Mouse (Mus musculus) embryonic facial prominence, embryonic 15.5 days (tissue): Measurements from ENCODE around the gene Top1. TPM values are rescaled to one million over a fixed set of nuclear protein-coding genes. Genes with fewer than 3 reads are reported as not detected.
A peak's percentile ranks its signal among the peaks of the same experiment; 100 is the strongest.

Source experiments
- ATAC-seq: fragments of 200-750 bp; cut with Nextera tagmentation; 2 replicates; pipeline ENCODE4 v1.8.0; 2017; ENCODE audit warnings: low read depth, moderate TSS enrichment; ENCODE audit not compliant: insufficient number of reproducible peaks, low FRiP score, low TSS enrichment
- H3K27ac ChIP-seq: fragments of 300-500 bp; sonication (generic); replicated peaks from 2 replicates; pipeline ENCODE4 v1.5.1; 2015; ENCODE audit warnings: mild to moderate bottlenecking, inconsistent platforms
- H3K27me3 ChIP-seq: fragments of 300-500 bp; sonication (generic); 2 replicates; pipeline ENCODE4 v1.6.1; 2015; ENCODE audit warnings: inconsistent platforms
- H3K36me3 ChIP-seq: fragments of 300-500 bp; sonication (generic); 2 replicates; pipeline ENCODE4 v1.6.1; 2015; ENCODE audit warnings: mild to moderate bottlenecking, inconsistent platforms
- H3K4me1 ChIP-seq: fragments of 300-500 bp; sonication (generic); 2 replicates; pipeline ENCODE4 v1.6.1; 2015; ENCODE audit warnings: inconsistent platforms
- H3K4me2 ChIP-seq: fragments of 300-500 bp; sonication (generic); replicated peaks from 2 replicates; pipeline ENCODE4 v1.6.1; 2015; ENCODE audit warnings: mild to moderate bottlenecking, inconsistent platforms
- H3K4me3 ChIP-seq: fragments of 300-500 bp; sonication (generic); replicated peaks from 2 replicates; pipeline ENCODE4 v1.5.1; 2015; ENCODE audit warnings: mild to moderate bottlenecking, inconsistent platforms
- H3K9ac ChIP-seq: fragments of 300-500 bp; sonication (generic); 2 replicates; pipeline ENCODE4 v1.6.1; 2015; ENCODE audit warnings: inconsistent platforms
- H3K9me3 ChIP-seq: fragments of 300-500 bp; sonication (generic); replicated peaks from 2 replicates; pipeline ENCODE4 v1.6.1; 2016; ENCODE audit warnings: inconsistent platforms
- WGBS: fragments of 180-500 bp; shearing (Covaris S2); methylation state at CpG from one replicate; pipeline ENCODE4 v1.1.7; 2015; 5-methylcytosine and 5-hydroxymethylcytosine counted together
- polyA plus RNA-seq: library from polyadenylated mRNA; unstranded; fragments of >200 nt; fragmentation: Nextera tagmentation; extraction: Ambion mirVana; gene quantifications from 2 replicates; pipeline ENCODE4 v1.2.1, GENCODE M21; 2015

Gene Top1
- polyA plus RNA-seq, 1 experiment from 2014 or later = 69.8 TPM

DNA sequence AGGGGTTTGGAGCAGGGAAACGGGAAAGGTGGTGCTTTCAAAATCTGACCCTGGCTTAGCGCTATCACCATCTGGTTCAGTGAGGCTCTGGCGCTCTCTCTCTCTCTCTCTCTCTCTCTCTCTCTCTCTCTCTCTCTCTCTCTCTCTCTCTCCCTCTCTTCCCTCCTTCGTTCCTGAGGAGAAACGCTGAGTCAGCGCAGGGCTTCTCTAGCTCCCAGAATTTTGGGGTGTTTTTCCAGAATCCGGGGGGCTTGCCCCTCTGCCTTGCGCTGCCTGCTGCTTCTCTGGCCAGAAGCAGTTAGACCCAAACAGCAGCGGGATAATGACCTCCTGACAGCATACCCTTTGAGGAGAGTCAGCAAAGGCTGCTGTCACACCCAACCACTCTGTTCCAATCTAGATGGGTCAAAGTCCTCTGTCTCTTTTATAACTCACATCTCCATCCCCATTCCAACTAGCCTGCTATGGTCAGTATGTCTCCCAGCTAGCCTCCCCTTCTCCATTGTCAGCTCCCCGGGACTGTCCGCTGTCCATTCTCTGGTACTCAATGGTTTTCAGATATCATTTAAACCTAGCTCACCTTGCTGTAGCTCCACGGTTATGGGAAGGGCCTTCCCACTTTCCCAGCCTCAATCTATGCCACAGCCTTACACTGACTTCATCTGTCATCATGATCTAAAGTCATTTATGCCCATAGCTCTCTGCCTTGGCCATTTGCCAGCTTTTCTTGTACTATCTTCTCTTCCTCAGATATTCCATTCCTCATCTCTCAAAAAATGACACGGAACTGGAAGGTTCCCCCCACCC lies 5.6 kb upstream of the Top1 start:
- Histone ChIP-seq H3K4me2 (no peak overlapping the region), H3K4me3 (no peak overlapping the region), H3K27me3 (no peaks in the 10 kb centered on the region), H3K9me3 (no peaks in the 10 kb centered on the region), H3K36me3 (no peaks in the 10 kb centered on the region), H3K27ac (no peak overlapping the region), H3K9ac (no peak overlapping the region), H3K4me1 (no peaks in the 10 kb centered on the region)
- ATAC-seq = no peak
- 81% methylated on average over 13 of the region's 13 CpGs for WGBS

DNA sequence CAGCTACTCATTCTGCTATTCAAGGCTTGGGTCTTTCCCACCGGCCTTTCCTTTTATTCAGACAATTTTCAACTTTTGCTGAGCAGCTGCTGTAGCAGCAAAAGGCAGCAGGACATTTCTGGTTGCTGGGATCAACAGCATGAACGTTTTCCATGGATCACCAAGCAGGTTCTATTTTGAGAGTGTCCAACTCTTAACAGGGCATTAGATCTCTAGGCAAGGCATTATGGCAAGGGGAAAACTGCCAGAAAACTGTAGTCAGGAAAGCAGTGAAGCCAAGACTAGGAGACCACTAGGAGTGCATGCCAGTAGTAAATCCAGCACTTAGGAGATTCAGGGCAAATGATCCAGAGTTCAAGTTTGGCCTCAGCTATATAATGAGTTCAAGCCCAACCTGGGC lies 4.5 kb upstream of the Top1 start:
- ATAC-seq = no peak
- H3K4me3 ChIP-seq = no peak overlapping the region
- no peak overlapping the region for H3K4me2 ChIP-seq
- no peaks in the 10 kb centered on the region for H3K36me3 ChIP-seq
- H3K9me3 ChIP-seq = no peaks in the 10 kb centered on the region
- no peak overlapping the region for H3K27ac ChIP-seq
- no peaks in the 10 kb centered on the region for H3K27me3 ChIP-seq
- WGBS = 78% methylated on average over 2 of the region's 2 CpGs
- no peaks in the 10 kb centered on the region for H3K4me1 ChIP-seq
- H3K9ac ChIP-seq = no peak overlapping the region

DNA sequence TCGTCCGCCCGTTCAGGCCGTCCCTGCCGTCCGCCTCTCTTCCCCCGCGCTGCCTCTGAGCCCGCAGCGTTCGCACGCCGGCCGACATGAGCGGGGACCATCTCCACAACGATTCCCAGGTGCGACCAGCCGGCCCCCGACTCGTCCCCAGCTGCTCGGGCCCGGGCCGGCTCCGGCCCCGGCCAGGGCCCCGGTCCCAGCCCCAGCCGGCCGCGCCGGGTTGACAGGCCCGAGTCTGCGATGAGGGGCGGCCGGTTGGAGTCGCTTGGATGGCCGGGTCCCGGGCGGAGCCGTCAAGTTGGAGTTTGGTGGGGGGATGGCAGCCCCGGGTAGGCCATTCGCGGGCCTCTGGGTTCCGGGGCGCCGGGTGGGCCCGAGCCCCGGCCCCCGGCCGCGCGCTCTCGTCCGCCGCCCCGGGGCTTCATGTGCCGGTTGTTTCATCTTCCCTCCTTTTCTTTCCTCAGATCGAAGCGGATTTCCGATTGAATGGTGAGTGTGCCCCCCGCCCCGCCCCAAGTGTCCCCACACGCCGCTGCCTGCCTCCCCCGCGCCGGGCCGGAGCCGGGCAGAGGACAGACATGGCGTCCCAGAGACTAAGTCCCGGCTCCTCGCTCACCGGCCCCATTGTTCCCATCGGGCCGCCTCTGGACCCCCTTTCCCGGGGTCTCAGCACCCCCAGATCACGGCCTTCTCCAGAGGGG lies 606 bp downstream of the Top1 start:
- H3K4me3 ChIP-seq = peak overlapping the region; percentile 98
- no peaks in the 10 kb centered on the region for H3K36me3 ChIP-seq
- under 1% methylated on average over 76 of the region's 76 CpGs for WGBS
- H3K9me3 ChIP-seq = no peaks in the 10 kb centered on the region
- ATAC-seq = peak; percentile 45
- peak overlapping the region; percentile 100 for H3K9ac ChIP-seq
- peak overlapping the region; percentile 53 for H3K4me2 ChIP-seq
- no peaks in the 10 kb centered on the region for H3K27me3 ChIP-seq
- H3K4me1 ChIP-seq = peaks cover 20% of the 10 kb centered on the region
- H3K27ac ChIP-seq = peak overlapping the region; percentile 98

DNA sequence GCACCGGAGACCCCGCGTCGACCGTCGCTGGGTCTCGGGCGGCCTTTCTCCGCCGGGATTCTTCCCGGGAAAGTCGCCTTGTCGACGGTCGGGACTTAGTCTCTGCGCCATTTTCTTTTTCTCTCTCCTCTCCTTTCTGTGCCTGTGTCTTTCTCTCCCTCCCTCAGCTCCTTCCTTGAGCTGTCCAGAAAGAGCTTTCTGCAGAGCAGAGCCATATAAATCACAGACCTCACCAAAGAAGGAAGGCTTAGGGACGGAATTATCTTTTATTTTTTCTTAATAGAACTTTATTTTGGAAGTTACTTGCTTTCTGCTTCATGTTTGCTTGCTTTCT lies 1.1 kb downstream of the Top1 start:
- peaks cover 20% of the 10 kb centered on the region for H3K4me1 ChIP-seq
- WGBS = 0% methylated on average over 17 of the region's 17 CpGs
- H3K9me3 ChIP-seq = no peaks in the 10 kb centered on the region
- peak overlapping the region; percentile 53 for H3K4me2 ChIP-seq
- H3K9ac ChIP-seq = peak overlapping the region; percentile 100
- peak overlapping the region; percentile 98 for H3K27ac ChIP-seq
- H3K27me3 ChIP-seq = no peaks in the 10 kb centered on the region
- H3K4me3 ChIP-seq = peak overlapping the region; percentile 98
- H3K36me3 ChIP-seq = no peaks in the 10 kb centered on the region
- no peak for ATAC-seq

DNA sequence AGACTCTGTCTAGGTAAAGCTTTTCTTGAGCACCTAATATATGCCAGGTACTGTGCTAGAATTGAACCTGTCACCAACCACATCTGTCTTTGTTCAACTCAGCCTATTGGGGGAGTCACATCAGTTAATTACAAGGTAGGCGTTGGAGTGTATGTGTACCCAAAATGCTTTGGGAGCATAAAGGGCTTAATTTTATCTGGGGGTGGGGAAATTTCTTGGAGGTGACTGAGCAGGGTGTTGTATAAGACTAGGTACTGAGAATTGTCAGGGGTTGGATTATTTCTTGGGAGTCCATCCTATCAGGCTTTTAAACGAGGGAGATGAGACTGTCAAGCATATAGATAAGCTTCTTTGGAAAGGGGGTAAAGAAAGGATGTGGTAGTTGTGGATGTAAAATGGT lies 2.4 kb downstream of the Top1 start:
- Histone ChIP-seq H3K27me3 (no peaks in the 10 kb centered on the region), H3K27ac (0 out of 2 replicates have a peak overlapping the region, but pooled peaks have one; percentile 13), H3K4me1 (peaks cover 20% of the 10 kb centered on the region), H3K9ac (no peak overlapping the region), H3K9me3 (no peaks in the 10 kb centered on the region), H3K4me3 (peak overlapping the region; percentile 98), H3K4me2 (peak overlapping the region; percentile 53), H3K36me3 (peaks cover 2% of the 10 kb centered on the region; the same call in 1 of the 2 replicates)
- ATAC-seq = no peak
- 31% methylated on average over 2 of the region's 2 CpGs for WGBS

DNA sequence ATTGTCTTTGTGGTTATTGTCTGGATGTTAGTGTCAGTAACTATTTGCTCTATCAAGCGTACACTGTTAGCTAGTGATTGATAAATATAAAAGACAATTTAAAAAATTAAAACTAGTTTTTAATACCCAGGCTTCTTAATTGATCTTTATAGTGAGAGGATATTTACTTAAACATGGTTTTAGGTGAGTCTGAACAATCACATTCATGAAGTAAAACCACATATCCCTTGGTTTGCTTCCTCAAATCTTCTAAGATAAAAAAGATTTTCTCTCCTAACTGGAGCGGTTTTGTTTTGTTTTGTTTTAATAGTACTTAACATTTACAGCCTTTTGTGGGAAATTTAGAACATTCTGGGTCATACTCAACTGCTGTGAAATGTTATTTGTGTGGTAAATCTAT lies 3.4 kb downstream of the Top1 start:
- 79% methylated on average over 2 of the region's 2 CpGs for WGBS
- H3K27ac ChIP-seq = no peak overlapping the region
- H3K9me3 ChIP-seq = no peaks in the 10 kb centered on the region
- no peaks in the 10 kb centered on the region for H3K27me3 ChIP-seq
- H3K4me3 ChIP-seq = peak overlapping the region; percentile 16; the same call in 1 of the 2 replicates
- peaks cover 20% of the 10 kb centered on the region for H3K4me1 ChIP-seq
- no peak overlapping the region for H3K9ac ChIP-seq
- peak overlapping the region; percentile 53 for H3K4me2 ChIP-seq
- no peak for ATAC-seq
- H3K36me3 ChIP-seq = peaks cover 5% of the 10 kb centered on the region; the same call in 1 of the 2 replicates

DNA sequence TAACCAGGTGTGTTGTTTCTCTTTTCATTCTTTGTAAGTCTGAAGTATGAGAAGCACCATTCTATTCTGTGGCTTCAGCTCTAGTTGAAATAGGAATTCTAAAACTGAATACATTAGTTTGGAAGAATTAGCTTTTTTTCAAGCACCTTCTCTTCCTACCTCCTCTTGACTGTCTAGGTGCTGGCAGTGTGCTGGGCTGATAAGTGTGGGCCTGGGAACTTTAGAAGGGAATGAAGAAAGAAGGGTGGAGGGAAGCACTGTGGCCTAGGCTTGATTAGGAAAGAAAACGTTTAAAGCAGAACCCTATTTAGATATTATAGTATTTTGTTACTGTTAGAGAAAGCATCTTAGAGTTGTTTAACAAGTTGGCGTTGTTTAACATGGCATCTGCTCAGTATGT lies 5.5 kb downstream of the Top1 start:
- Histone ChIP-seq H3K27me3 (no peaks in the 10 kb centered on the region), H3K36me3 (peaks cover 15% of the 10 kb centered on the region; the same call in 1 of the 2 replicates), H3K4me3 (no peak overlapping the region), H3K9ac (no peak overlapping the region), H3K27ac (no peak overlapping the region), H3K4me2 (no peak overlapping the region), H3K4me1 (peaks cover 20% of the 10 kb centered on the region), H3K9me3 (no peaks in the 10 kb centered on the region)
- WGBS = 53% methylated on average over 2 of the region's 2 CpGs
- ATAC-seq = no peak

DNA sequence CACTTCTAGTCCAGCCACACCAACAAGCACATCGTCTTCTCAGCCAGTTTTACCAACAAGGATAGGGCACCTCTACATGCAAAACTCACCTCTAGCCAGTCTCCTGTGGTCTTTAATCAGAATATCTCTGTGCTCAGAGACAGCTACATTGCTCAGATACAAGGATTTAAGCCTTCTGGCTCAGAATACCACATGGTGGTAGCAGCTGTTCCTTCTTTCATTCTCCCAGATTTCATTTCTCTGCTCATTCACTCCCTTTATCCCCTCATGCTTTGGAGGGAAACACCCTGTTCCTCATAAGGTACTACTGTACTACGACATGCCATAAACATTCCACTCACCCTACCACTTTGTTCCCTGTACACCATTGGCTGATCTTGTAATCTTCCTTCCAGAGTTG lies 7.5 kb downstream of the Top1 start:
- H3K4me2 ChIP-seq = no peak overlapping the region
- H3K27ac ChIP-seq = no peak overlapping the region
- no peaks in the 10 kb centered on the region for H3K27me3 ChIP-seq
- peaks cover 12% of the 10 kb centered on the region for H3K4me1 ChIP-seq
- 72% methylated on average over 2 of the region's 2 CpGs for WGBS
- H3K9ac ChIP-seq = no peak overlapping the region
- no peak for ATAC-seq
- H3K9me3 ChIP-seq = no peaks in the 10 kb centered on the region
- peaks cover 15% of the 10 kb centered on the region; the same call in 1 of the 2 replicates for H3K36me3 ChIP-seq
- no peak overlapping the region for H3K4me3 ChIP-seq

DNA sequence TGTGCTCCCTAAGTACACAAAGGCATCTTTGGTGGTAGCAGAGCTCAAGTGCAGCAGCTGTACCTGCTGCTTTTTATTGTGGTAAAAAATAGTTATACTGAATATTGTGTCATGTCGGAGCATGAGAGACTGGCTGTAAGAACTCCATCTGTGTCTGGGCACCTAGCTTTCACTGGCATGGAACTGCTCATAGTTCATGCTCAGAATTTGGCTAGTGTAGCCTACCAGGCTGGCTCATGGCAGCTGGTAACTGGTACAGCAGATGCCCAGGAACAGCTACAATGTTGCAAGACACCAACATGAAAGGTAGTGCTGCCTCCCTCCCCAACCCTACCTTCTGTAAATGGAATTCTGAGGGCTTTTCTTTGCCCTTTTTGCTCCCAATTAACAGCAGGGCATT lies 9.9 kb downstream of the Top1 start:
- Histone ChIP-seq H3K27ac (no peak overlapping the region), H3K4me1 (0 out of 2 replicates have a peak, but pooled peaks cover 2% of the 10 kb centered on the region), H3K9me3 (no peaks in the 10 kb centered on the region), H3K4me2 (no peak overlapping the region), H3K36me3 (peaks cover 18% of the 10 kb centered on the region), H3K9ac (no peak overlapping the region), H3K27me3 (no peaks in the 10 kb centered on the region), H3K4me3 (no peak overlapping the region)
- 83% methylated on average over 1 of the region's 1 CpGs for WGBS
- ATAC-seq = no peak

DNA sequence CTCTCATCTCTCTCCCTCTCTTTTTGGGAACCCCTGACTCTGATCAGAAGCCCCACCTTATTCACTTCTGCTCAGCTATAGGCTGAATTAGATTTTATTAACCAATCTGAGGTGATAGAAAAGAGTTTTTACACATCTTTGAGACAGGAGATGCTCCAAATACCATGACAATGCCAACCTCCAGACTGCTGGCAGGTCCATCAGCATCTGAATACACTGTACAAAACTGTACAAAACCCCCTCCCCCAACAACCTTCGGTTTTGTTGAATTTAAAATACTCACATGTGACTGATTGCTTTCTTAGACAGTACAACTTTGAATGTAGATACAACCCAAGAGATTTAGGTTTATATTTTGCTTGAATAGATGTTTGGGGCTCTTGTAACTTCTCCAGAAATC lies 10.5 kb downstream of the Top1 start:
- 93% methylated on average over 1 of the region's 1 CpGs for WGBS
- no peak overlapping the region for H3K9ac ChIP-seq
- H3K36me3 ChIP-seq = peaks cover 20% of the 10 kb centered on the region

DNA sequence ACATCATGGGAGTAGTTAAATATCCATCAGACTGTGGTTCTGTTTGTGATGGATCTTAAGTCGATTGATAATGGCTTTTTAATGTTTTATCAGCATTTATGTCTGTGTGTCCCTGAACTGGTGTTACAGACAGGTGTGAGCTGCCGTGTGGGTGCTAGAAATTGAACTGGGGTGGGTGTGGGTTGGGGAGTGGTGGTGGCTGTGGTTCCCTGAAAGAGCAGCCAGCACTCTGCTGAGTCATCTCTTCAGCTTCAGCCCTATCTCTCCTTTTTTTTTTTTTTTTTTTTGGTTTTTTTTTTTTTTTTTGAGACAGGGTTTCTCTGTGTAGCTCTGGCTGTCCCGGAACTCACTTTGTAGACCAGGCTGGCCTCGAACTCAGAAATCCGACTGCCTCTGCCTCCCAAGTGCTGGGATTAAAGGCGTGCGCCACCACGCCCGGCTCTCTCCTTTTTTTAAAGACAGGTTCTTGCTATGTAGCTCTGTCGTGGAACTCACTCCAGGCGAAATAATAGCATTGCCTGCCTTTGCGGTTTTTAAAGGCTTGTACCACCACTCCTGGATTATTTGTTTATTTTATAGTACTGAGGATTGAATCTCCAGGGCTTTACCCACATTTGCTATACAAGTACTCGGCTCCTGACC lies 12.2 kb downstream of the Top1 start:
- no peaks in the 10 kb centered on the region for H3K9me3 ChIP-seq
- H3K4me1 ChIP-seq = no peaks in the 10 kb centered on the region
- H3K27me3 ChIP-seq = no peaks in the 10 kb centered on the region
- ATAC-seq = no peak
- H3K4me3 ChIP-seq = no peak overlapping the region
- H3K27ac ChIP-seq = no peak overlapping the region
- no peak overlapping the region for H3K4me2 ChIP-seq
- 90% methylated on average over 13 of the region's 13 CpGs for WGBS
- no peak overlapping the region for H3K9ac ChIP-seq
- H3K36me3 ChIP-seq = peaks cover 20% of the 10 kb centered on the region

More for the DNA sequence above, 10.5 kb downstream of the Top1 start:
- no peak for ATAC-seq
- H3K4me3 ChIP-seq = no peak overlapping the region
- H3K27me3 ChIP-seq = no peaks in the 10 kb centered on the region
- no peaks in the 10 kb centered on the region for H3K9me3 ChIP-seq
- H3K4me2 ChIP-seq = no peak overlapping the region
- no peak overlapping the region for H3K27ac ChIP-seq
- 0 out of 2 replicates have a peak, but pooled peaks cover under 1% of the 10 kb centered on the region for H3K4me1 ChIP-seq
